Mouse (Mus musculus) urinary bladder, postnatal 36 days (tissue): ENCODE results near the gene Plb1.

Source experiments
- DNase-seq, 2 experiments: peaks; one replicate each; pipeline ENCODE4 v3.0.0; 2022; ENCODE audit warnings: low spot score in 2 of 2, mixed read lengths in 1 of 2

The Plb1 gene

DNA sequence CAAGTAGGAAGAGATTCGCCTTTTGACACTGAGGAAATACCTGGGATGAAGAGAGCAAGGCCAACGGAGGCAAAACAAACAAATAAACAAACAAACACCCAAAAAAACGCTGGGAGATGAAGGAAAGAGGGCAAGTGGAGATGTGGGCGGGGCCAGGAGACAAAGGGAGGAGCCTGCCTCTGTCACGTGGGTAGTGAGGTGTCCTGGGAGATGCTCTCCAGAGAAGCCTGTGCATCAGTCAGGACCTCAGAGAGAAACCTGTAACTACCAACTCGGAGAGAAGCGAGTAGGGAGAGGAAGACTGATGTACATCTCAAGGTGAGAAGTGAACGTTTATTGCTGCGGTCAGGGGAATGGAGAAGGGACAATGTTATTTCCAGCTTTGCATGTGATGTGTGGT lies at the start of gene Plb1:
Gene Plb1 (plus strand): TSS at position 235 of the 400 bp plus-strand sequence.
- no peak for DNase-seq

DNA sequence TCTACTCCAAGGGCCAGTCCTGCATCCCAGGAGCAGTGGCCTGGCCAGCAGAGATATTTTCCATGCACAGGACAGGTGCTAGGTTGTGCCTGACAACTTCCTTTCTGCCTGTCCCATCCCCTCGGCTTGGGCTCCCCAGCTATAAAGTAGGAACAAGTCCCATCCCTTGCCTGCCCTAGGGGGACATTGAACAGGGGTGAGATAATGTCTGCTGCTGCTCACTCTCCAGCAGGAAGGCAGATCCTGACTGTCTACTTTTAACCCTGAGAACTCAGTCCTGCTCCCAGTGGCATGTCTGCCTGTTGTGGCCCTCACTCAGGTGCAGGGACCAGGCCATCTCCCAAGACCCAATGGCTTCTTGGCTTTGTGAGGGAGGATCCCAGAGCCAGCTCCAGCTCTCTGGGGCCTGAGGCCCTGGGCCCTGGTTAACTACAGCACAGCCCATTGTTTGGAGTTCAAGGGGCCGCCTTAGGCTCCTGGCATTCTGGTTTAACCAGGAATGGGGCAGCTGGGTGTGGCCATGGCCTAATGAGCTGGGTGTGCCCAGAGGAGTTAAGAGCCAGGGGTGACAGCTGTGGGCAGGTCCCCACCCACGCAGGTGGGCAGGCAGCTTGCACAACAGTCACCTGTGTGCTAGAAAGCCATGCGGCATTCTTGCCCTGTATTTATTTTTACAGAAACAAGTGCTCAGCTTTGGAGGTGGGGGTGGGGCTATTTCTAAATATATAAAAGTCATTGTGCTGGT lies 49.5 kb upstream of the Plb1 start:
- peak; percentile 54 to 73 for DNase-seq

DNA sequence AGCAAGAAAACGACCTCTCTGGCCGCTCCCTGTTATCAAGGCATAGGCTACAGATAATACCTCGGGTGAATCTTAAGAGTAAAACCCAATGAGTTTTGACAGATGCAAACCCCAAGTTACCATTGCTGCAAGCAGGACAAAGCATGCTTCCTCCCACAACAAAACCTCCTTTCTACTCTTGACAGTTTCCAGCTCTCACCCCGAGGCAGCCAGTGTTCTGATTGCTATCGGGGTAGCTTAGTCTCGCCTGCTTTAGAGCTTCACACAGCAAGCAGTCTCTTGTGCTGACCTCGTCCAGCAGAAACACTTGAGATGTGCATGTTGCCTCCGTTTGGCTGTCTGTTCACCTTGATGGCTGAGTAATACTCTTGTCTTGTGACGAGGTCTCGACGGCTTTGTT lies 44.8 kb upstream of the Plb1 start:
- DNase-seq: no peak

DNA sequence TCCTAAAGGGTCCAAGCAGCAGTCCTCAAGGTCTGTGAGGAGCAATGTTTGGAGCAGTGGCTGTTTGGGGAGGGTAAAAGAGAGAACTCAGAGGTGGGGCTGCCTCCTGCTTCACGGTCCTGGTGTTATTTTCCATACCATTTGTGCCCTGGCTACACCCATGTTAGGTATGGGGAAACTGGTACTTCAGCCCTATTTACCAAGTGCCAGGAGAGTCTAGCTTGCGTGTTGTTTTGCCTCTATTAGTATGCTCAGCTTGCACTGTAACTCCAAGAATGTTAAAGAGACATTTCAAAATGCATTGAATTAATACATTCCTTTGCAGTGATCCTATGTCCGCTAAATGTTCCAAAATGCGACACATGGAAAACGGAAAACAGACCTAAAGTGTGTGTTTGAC lies 41.2 kb upstream of the Plb1 start:
- no peak for DNase-seq

DNA sequence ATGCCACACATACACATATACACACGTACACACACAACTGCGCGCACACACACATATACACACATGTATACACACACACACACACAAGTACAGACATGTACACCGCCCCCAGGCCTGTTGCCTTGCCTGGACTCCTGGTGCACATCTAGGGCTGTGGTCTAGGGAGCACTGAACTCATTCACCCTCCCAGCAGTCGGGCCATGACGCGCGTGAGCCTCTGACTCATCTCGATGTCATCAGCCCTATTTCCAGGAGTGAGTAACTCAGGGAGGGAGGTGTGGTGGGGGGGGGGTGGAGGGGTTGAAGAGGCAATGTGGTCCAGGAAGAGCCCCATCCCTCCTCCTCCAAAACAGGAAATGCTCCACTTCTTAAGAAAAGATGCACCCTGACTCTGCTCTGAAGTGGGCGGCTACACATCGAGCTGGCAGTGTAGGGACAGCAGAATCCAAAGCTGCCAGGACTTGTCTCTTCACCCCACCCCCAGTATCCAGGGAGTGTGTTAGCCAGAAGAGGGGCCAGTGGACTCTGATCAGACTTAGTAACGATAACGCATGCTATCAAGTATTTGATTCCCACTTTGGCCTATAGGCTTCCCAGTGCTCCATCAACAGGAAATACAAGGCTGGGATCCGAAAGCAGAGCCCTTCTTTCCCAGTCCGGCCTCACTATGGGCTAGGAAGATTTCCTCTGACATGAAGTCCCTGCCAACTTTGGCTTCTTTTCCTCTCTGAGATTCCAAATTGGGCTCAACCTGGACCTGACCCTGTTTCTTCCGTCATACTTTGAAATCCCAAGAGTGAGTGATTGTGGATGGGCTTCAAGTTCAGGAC lies 40.3 kb upstream of the Plb1 start:
- DNase-seq: peak; percentile 40 to 64

DNA sequence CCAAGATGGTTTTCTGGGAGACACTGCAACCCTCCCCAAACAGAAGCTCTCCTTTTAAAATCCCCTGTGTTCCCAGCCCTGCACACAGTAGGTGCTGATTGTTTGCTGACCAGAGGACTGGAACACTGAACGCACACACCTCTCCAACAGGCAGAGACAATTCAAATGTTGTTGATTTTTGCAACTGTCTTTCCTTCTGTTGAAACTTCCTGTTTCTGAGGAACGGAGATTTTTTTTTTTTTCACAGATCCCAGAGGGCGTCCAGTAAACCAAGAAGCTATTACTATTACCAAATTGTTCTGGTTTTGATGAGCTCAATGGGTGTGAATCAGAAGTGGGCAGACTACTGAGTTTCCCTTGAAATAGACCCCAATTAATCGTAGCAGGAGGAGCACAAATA lies 38.3 kb upstream of the Plb1 start:
- DNase-seq: no peak

DNA sequence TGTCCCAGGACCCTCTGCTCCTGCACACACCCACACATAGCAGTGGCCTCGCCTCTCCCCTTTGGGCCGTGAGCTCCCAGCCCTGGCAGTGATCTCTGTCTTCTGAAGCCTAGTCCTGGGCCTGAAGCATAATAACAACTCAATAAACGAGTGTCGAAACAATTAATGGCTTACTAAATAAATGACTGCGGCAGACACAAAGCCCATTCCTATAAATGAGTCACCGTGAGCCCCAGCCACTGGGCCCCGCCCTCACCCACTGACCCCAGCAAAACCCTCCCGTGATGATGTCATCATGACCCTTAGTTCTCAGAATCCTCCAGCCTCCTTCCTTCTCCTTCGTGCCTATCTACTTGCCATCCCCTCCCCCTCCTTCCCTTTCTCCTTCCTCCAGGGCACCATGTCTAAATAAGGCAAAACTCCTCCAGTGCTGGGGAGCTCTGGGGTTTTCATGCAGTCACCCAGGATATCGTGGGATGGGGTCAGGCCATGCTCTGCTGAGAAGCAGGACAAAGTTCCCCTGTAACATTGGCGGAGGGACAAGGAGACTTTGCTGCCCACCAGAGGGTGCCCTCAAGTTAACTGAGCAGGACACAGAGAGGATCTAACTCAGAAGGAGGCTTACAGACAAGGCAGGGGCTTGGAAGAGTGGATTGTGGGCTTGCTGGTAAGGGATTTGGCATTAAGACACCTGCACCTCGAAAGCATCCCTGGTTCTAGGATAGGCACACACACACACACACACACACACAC lies 36.5 kb upstream of the Plb1 start:
- peak; percentile 55 for DNase-seq

DNA sequence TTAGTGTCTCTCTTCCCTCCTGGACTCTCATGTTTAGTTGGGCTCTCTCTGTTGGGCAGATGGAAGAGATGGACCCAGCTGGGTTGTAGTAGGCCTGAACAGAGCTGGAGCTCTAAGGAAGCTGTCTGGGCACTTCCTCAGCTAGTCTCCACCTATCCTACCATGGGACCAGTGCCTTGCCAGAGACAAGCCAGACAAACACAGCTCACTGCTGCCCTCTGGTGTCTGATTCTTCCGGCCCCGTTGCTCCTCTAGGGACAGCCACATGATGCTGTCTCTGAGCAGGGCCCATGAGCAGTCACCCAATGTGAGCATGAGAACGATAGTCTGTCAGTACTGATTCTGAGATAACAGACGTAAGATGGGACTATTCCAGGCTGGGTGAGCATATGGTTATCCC lies 34.8 kb upstream of the Plb1 start:
- DNase-seq: peak; percentile 96

DNA sequence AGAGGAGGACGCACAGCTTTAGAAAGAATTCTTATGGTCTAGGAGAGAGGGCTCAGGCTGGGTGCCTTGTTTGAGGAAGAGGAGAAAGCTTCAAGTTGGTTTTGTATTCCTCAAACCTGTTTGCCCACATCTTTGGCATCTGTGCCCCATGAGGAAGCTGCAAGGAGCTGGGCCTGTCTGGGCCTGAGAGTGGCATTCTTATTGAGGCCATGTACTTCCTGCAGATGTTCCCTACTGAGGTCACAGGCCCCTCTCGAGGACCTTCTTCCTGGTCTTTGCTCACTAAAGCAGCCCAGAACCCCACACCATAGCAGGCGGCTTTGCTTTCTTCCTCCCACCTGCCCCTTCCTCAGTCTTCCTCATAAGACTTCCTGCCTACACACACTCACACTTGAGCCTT lies 33.4 kb upstream of the Plb1 start:
- peak; percentile 35 to 67 for DNase-seq

DNA sequence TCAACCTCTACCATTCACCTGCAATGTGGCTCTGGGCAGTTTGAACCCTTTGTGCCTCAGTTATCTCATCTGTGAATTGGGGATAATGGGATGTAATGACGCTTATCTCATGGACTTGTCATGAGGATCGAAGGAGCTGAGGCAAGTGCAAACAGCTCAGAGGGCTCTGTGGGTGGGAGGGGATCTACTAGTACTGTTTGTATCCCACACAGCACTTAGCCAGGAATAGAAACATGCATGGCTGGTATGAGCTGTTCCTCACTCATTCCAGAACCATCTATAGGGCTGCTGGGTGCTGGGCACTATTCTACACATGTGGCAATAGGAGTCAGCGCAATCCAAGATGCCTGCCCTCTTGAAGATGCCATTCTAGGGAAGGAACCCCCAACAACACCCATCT lies 32.9 kb upstream of the Plb1 start:
- DNase-seq: no peak

DNA sequence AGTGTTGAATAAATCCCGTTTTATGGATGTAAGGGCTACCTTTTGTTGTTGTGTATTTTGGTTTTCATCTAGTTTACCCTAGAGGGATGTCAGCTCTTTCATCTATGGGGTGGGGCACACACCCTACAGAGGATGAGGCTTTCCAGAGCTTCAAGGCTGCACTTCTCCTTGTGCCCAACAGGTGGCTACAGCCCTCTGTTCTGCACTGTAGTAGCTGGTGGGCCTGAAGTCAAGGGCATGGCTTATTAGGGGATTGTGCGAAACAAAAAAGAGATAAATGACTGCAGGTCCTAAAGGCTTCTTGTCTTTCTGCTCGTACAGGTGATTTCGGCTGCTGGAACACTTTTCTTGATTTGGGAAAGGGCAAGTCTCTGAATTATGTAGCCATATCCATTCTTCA lies 27.9 kb upstream of the Plb1 start:
- DNase-seq: no peak

DNA sequence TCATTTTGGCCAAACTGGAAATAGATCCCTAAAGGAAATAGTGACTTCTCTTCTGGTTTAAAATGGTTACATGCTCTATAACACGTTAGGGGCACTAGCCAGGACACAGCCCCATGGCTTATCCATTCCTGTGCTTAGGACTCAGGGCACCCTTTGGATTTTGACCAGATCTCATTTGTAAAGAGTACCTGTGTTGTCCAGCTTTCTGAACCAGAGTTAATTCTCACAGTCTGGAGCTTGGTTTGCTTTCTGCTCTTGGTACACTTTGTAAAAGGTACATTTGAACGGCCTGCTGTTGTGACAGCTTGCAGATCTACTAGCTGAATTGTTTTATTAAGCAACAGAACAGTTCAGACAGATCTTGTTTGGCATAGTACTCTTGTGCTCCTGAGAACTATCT lies 25.8 kb upstream of the Plb1 start:
- DNase-seq: no peak

DNA sequence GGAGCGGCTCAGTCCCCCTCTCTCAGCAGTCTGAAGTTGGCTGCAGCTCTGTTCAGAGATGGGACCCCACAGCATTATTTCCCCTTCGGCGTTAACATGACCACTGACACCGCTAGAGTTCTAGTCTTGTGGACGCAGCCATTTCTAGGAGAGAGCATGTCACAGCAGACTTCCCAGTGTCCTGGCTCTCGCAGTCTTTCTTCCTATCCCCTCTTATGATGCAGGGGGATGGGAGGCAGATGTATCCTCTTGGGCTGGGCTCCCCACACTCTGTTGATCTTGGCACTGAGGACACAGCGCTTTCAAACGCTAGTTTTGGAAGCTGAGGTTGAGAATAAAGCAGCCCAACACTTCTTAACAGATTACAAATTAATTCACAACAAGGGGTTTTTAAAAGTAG lies 24.0 kb upstream of the Plb1 start:
- DNase-seq: no peak

DNA sequence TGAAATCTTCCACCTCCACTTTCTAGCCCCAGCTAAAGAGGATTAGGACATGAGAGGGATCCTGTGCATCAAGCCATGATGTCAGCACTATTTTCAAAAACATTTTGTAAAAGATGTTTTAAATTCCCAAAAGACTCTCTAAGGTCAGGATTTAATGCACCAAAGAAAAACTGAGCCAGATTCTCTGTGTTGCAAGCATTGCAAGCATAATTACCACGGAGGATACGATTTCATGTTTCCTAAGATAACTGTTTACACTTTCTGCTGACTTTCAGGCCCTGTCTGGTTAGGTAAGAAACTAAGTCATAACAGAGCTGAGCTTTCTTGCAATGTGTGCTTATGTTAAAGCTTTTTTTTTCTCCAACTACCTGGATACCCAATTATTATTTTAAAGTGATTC lies 21.5 kb upstream of the Plb1 start:
- DNase-seq: no peak

DNA sequence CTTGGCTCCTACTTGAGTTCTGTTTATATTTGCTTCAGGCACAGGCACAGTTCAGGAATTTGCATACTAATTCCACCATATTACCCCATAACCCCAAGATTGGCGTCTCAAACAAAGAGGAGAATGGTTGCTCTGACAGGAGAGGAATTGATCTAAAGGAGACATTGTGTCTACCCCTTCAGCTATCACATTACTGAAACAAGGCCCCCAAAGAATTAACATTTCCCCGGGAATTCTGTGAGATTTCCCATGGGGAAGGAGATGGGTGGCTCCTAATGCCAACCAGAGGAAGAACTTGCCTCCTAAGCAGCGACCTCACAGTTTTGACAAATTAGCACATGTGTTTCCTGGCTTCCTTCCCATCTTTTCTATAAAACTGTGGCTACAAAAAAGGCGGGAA lies 18.8 kb upstream of the Plb1 start:
- DNase-seq: no peak

DNA sequence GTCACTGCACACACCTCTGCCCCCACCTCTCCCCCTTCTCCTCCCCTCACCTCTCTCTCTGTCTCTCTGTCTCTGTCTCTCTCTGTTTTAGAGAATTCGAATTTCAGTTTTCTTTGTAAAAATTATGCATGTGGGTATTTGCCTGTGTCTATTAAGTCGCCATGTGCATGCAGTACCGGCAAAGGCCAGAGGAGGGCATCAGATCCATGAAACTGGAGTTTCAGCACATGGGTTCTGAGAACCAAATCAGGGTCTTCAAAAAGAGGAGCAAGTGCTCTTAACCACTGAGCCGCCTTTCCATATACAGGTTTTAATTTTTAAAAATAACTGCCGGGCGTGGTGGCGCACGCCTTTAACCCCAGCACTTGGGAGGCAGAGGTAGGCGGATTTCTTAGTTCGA lies 17.0 kb upstream of the Plb1 start:
- DNase-seq: no peak

DNA sequence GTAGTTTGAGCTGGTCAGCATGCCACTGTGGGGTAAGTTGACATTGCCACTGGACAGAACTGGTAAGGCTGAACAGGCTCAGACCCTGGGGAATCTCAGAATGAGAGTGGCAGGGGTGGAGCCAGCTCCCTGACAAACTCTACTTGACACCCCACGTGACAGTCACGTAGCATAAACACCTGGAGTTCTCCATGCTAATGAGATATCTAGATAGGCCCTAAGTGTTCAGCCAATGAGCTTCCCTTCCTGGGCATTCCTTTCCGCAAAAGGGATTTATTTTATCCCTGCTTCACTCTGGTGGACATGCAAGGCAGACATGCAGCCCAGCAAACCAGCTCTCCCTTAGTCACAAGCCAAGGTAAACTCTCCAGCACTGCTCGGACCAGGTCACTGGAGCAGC lies 16.0 kb upstream of the Plb1 start:
- no peak for DNase-seq

DNA sequence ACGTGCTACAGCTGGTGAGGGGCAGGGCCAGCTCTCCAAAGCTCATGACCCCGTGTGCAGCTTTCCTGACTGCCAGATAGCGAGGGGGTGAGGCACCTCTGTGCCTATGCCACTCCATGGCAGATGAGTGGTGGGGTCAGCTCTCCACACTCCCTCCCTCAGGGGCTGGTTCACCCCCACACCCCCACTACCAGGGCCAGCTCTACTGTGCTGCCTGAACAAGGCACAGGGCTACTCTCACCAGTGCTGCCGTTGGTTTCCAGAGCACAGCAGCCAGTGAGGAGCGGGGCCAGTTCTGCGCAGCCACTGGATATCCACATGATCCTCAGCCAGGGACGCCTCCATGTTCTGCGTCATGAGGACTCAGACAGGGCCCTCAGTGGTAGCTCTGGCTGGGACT lies 15.0 kb upstream of the Plb1 start:
- DNase-seq: no peak

DNA sequence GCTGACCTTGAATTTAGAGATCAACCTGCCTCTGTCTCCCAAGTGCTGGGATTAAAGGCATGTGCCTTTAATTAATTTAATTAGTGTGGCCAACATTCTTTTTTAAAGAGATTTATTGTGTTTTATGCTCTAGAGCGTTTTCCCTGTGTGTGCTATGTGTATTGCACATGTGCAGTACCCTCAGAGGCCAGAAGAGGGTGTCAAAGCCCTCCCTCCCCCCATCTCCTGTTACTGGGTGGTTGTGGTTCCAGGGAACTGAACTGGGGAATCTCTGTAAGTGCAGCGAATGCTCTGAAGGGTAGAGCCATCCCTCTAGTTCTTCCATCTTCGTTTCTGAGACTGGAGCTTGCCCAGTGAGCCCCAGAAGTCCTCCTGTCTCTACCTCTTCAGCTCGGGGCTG lies 2.1 kb upstream of the Plb1 start:
- peak in 1 of 2 experiments; percentile 8 for DNase-seq

DNA sequence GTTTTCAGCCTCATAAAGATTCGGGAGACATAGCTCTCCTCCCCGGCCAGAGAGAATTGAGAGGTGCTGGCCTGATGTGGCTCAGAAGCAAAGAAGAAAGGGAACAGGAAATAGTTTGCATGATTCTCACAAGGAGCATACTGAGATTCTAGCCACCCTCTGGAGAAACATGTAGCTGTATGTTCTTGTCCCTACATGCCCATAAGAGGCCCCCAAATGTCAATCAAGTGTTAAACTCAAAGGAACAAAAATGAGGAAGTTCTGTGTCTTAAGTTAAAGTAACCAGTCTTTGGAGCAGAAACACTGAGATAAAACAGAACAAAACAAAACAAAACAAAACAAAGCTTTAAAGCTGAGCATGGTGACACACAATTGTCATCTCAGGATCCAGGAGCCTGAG lies 6.8 kb downstream of the Plb1 start:
- no peak for DNase-seq

DNA sequence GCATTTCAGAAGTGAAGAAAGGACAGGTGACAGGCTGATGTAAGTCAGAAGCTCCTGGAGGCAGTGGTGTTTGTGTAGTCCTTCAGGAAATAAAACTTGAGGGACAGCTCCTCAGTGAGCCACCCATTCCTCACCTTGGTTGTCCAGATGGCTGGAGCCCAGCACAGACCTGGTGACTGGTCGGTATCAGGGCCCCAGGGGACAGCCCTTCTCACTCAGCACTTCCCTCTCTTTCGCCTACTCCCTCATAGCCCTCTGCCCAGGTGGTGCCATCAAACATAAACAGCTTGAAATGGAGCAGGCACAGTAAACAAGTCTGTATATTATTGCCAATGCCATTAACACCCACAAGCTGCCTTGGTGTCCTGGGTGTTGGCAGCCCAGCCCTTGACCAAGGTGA lies 8.2 kb downstream of the Plb1 start:
- DNase-seq: no peak

DNA sequence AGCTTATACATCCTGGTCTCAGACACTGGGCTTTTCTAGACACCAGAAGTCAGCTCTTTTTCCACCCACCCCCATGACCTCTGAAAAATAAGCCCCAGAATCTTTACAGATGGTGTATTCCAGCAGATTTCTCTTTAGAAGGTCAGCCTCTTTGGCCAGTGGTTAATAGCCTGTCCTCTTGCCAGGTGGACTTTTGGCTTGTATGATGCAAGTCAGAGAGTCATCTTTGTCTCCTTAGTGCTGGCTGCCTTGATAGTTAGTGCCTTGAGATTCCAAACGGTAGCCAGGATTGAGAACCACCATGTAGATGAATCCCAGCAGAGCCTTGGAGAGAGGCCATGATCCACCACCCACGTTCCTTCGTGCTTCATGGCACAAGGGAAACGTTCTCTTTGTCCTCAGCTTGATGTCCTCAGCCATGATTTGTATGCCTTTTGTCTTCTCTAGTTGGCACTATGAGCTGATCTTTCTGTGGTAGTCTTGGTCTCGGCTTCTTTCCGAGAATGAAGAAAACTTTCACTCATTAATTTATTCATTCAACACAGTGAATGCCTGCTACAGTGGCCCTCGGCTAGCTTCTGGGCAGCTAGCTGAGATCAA lies 10.9 kb downstream of the Plb1 start:
- no peak for DNase-seq
